Mouse (Mus musculus) limb, embryonic 15.5 days (tissue): Measurements from ENCODE around the gene Col23a1. TPM values are rescaled to one million over a fixed set of nuclear protein-coding genes. Genes with fewer than 3 reads are reported as not detected.

Experiments
- ATAC-seq: fragments of 200-750 bp; cut with Nextera tagmentation; 2 replicates; pipeline ENCODE4 v1.8.0; 2017; ENCODE audit warnings: low read depth, moderate TSS enrichment; ENCODE audit not compliant: insufficient number of reproducible peaks, low FRiP score, low TSS enrichment
- H3K27ac ChIP-seq: fragments of 300-500 bp; sonication (generic); 2 replicates; pipeline ENCODE4 v1.5.1; 2015; ENCODE audit warnings: moderate library complexity, mild to moderate bottlenecking, inconsistent platforms
- H3K27me3 ChIP-seq: fragments of 300-500 bp; sonication (generic); 2 replicates; pipeline ENCODE4 v1.6.1; 2015; ENCODE audit warnings: inconsistent platforms
- H3K36me3 ChIP-seq: fragments of 300-500 bp; sonication (generic); 2 replicates; pipeline ENCODE4 v1.6.1; 2015; ENCODE audit warnings: inconsistent platforms
- H3K4me1 ChIP-seq: fragments of 300-500 bp; sonication (generic); 2 replicates; pipeline ENCODE4 v1.6.1; 2015; ENCODE audit warnings: inconsistent platforms
- H3K4me2 ChIP-seq: fragments of 300-500 bp; sonication (generic); 2 replicates; pipeline ENCODE4 v1.6.1; 2015; ENCODE audit warnings: mild to moderate bottlenecking, inconsistent platforms
- H3K4me3 ChIP-seq: fragments of 300-500 bp; sonication (generic); 2 replicates; pipeline ENCODE4 v1.5.1; 2015; ENCODE audit warnings: mild to moderate bottlenecking, inconsistent platforms
- H3K9ac ChIP-seq: fragments of 300-500 bp; sonication (generic); 2 replicates; pipeline ENCODE4 v1.6.1; 2015; ENCODE audit warnings: inconsistent platforms
- H3K9me3 ChIP-seq: fragments of 300-500 bp; sonication (generic); 2 replicates; pipeline ENCODE4 v1.6.1; 2016; ENCODE audit warnings: inconsistent platforms
- WGBS: fragments of 180-500 bp; shearing (Covaris S2); methylation state at CpG from one replicate; pipeline ENCODE4 v1.1.7; 2015; 5-methylcytosine and 5-hydroxymethylcytosine counted together
- polyA plus RNA-seq: library from polyadenylated mRNA; unstranded; fragments of >200 nt; fragmentation: Nextera tagmentation; extraction: Ambion mirVana; gene quantifications from 2 replicates; pipeline ENCODE4 v1.2.1, GENCODE M21; 2015

The Col23a1 gene
- polyA plus RNA-seq, 1 experiment from 2014 or later, result 23.6 TPM

GRCm38 (mm10) chr11:51499776-51500175 lies 210.1 kb downstream of the Col23a1 start:
- H3K27me3 ChIP-seq, result no peaks in the 10 kb centered on the region
- H3K27ac ChIP-seq, result no peak overlapping the region
- H3K4me1 ChIP-seq, result 0 out of 2 replicates have a peak, but pooled peaks cover 5% of the 10 kb centered on the region
- no peaks in the 10 kb centered on the region for H3K9me3 ChIP-seq
- H3K36me3 ChIP-seq, result no peaks in the 10 kb centered on the region
- ATAC-seq, result no peak
- H3K4me3 ChIP-seq, result no peak overlapping the region
- no peak overlapping the region for H3K4me2 ChIP-seq
- no peak overlapping the region for H3K9ac ChIP-seq

- no peaks in the 10 kb centered on the region for H3K36me3 ChIP-seq
- no peaks in the 10 kb centered on the region for H3K9me3 ChIP-seq
- H3K27ac ChIP-seq, result no peak overlapping the region
- WGBS, result 24% methylated on average over 10 of the region's 10 CpGs
- H3K4me1 ChIP-seq, result peaks cover 8% of the 10 kb centered on the region; the same call in 1 of the 2 replicates
- no peak overlapping the region for H3K4me3 ChIP-seq
- H3K4me2 ChIP-seq, result no peak overlapping the region
- no peak for ATAC-seq
- H3K9ac ChIP-seq, result no peak overlapping the region
- no peaks in the 10 kb centered on the region for H3K27me3 ChIP-seq
Measured at GRCm38 (mm10) chr11:51502431-51502851, 212.7 kb downstream of the Col23a1 start.

- peaks cover 23% of the 10 kb centered on the region for H3K4me1 ChIP-seq
- H3K4me2 ChIP-seq, result no peak overlapping the region
- H3K27ac ChIP-seq, result no peak overlapping the region
- H3K27me3 ChIP-seq, result no peaks in the 10 kb centered on the region
- H3K9me3 ChIP-seq, result no peaks in the 10 kb centered on the region
- no peaks in the 10 kb centered on the region for H3K36me3 ChIP-seq
- 55% methylated on average over 3 of the region's 3 CpGs for WGBS
- ATAC-seq, result no peak
- H3K4me3 ChIP-seq, result no peak overlapping the region
- no peak overlapping the region for H3K9ac ChIP-seq
Measured at GRCm38 (mm10) chr11:51504946-51505345, 215.2 kb downstream of the Col23a1 start.

- H3K27ac ChIP-seq, result no peak overlapping the region
- no peak overlapping the region for H3K4me2 ChIP-seq
- peaks cover 18% of the 10 kb centered on the region for H3K4me1 ChIP-seq
- 33% methylated on average over 6 of the region's 6 CpGs for WGBS
- no peak for ATAC-seq
- H3K36me3 ChIP-seq, result no peaks in the 10 kb centered on the region
- no peaks in the 10 kb centered on the region for H3K9me3 ChIP-seq
- H3K27me3 ChIP-seq, result no peaks in the 10 kb centered on the region
- H3K4me3 ChIP-seq, result no peak overlapping the region
- H3K9ac ChIP-seq, result no peak overlapping the region
Measured at GRCm38 (mm10) chr11:51508053-51508452, 218.3 kb downstream of the Col23a1 start.

- ATAC-seq, result no peak
- H3K36me3 ChIP-seq, result no peaks in the 10 kb centered on the region
- H3K9me3 ChIP-seq, result no peaks in the 10 kb centered on the region
- H3K9ac ChIP-seq, result no peak overlapping the region
- 73% methylated on average over 5 of the region's 5 CpGs for WGBS
- H3K4me3 ChIP-seq, result no peak overlapping the region
- no peaks in the 10 kb centered on the region for H3K27me3 ChIP-seq
- H3K27ac ChIP-seq, result no peak overlapping the region
- no peak overlapping the region for H3K4me2 ChIP-seq
- peaks cover 18% of the 10 kb centered on the region for H3K4me1 ChIP-seq
Measured at GRCm38 (mm10) chr11:51509211-51509610, 219.5 kb downstream of the Col23a1 start.

- H3K9ac ChIP-seq, result no peak overlapping the region
- 62% methylated on average over 6 of the region's 6 CpGs for WGBS
- no peak overlapping the region for H3K4me3 ChIP-seq
- H3K36me3 ChIP-seq, result no peaks in the 10 kb centered on the region
- no peaks in the 10 kb centered on the region for H3K9me3 ChIP-seq
- H3K27ac ChIP-seq, result no peak overlapping the region
- peaks cover 9% of the 10 kb centered on the region for H3K4me1 ChIP-seq
- H3K4me2 ChIP-seq, result no peak overlapping the region
- no peak for ATAC-seq
- no peaks in the 10 kb centered on the region for H3K27me3 ChIP-seq
Measured at GRCm38 (mm10) chr11:51513019-51513418, 223.3 kb downstream of the Col23a1 start.

GRCm38 (mm10) chr11:51515346-51515745 lies 225.6 kb downstream of the Col23a1 start:
- no peak for ATAC-seq
- Histone ChIP-seq H3K4me1 (peaks cover 7% of the 10 kb centered on the region; the same call in 1 of the 2 replicates), H3K27ac (no peak overlapping the region), H3K4me2 (no peak overlapping the region), H3K36me3 (no peaks in the 10 kb centered on the region), H3K27me3 (no peaks in the 10 kb centered on the region), H3K9me3 (no peaks in the 10 kb centered on the region), H3K4me3 (no peak overlapping the region), H3K9ac (no peak overlapping the region)
- whole genome bisulfite sequencing, result 79% methylated on average over 11 of the region's 11 CpGs

GRCm38 (mm10) chr11:51518100-51518499 lies 228.4 kb downstream of the Col23a1 start:
- H3K27ac ChIP-seq, result no peak overlapping the region
- no peak overlapping the region for H3K9ac ChIP-seq
- H3K36me3 ChIP-seq, result no peaks in the 10 kb centered on the region
- no peak overlapping the region for H3K4me2 ChIP-seq
- H3K27me3 ChIP-seq, result no peaks in the 10 kb centered on the region
- no peak overlapping the region for H3K4me3 ChIP-seq
- H3K9me3 ChIP-seq, result no peaks in the 10 kb centered on the region
- H3K4me1 ChIP-seq, result peaks cover 13% of the 10 kb centered on the region; the same call in 1 of the 2 replicates
- WGBS, result 92% methylated on average over 3 of the region's 3 CpGs
- no peak for ATAC-seq

GRCm38 (mm10) chr11:51518585-51518984 lies 228.9 kb downstream of the Col23a1 start:
- ATAC-seq, result no peak
- H3K9me3 ChIP-seq, result no peaks in the 10 kb centered on the region
- 71% methylated on average over 6 of the region's 6 CpGs for WGBS

GRCm38 (mm10) chr11:51521440-51521839 lies 231.7 kb downstream of the Col23a1 start:
- 45% methylated on average over 3 of the region's 3 CpGs for WGBS
- H3K27me3 ChIP-seq, result 0 out of 2 replicates have a peak, but pooled peaks cover 5% of the 10 kb centered on the region
- no peak overlapping the region for H3K27ac ChIP-seq
- H3K9me3 ChIP-seq, result no peaks in the 10 kb centered on the region
- H3K4me1 ChIP-seq, result peaks cover 24% of the 10 kb centered on the region
- ATAC-seq, result no peak
- H3K4me2 ChIP-seq, result no peak overlapping the region
- no peak overlapping the region for H3K9ac ChIP-seq
- no peaks in the 10 kb centered on the region for H3K36me3 ChIP-seq
- no peak overlapping the region for H3K4me3 ChIP-seq

More at GRCm38 (mm10) chr11:51518585-51518984, 228.9 kb downstream of the Col23a1 start:
- Histone ChIP-seq H3K9ac (no peak overlapping the region), H3K36me3 (no peaks in the 10 kb centered on the region), H3K27me3 (0 out of 2 replicates have a peak, but pooled peaks cover 2% of the 10 kb centered on the region), H3K4me1 (peaks cover 18% of the 10 kb centered on the region), H3K4me3 (no peak overlapping the region), H3K27ac (no peak overlapping the region), H3K4me2 (no peak overlapping the region)

- H3K27me3 ChIP-seq, result 0 out of 2 replicates have a peak, but pooled peaks cover 5% of the 10 kb centered on the region
- peaks cover 40% of the 10 kb centered on the region for H3K4me1 ChIP-seq
- no peak overlapping the region for H3K27ac ChIP-seq
- H3K4me3 ChIP-seq, result no peak overlapping the region
- no peak for ATAC-seq
- no peak overlapping the region for H3K9ac ChIP-seq
- H3K9me3 ChIP-seq, result no peaks in the 10 kb centered on the region
- no peak overlapping the region for H3K4me2 ChIP-seq
- no peaks in the 10 kb centered on the region for H3K36me3 ChIP-seq
Measured at GRCm38 (mm10) chr11:51523215-51523614, 233.5 kb downstream of the Col23a1 start.

- no peak overlapping the region for H3K27ac ChIP-seq
- H3K4me2 ChIP-seq, result no peak overlapping the region
- H3K4me1 ChIP-seq, result peaks cover 38% of the 10 kb centered on the region
- no peaks in the 10 kb centered on the region for H3K9me3 ChIP-seq
- no peaks in the 10 kb centered on the region for H3K36me3 ChIP-seq
- ATAC-seq, result no peak
- H3K4me3 ChIP-seq, result no peak overlapping the region
- H3K9ac ChIP-seq, result no peak overlapping the region
- WGBS, result 35% methylated on average over 9 of the region's 9 CpGs
- H3K27me3 ChIP-seq, result 0 out of 2 replicates have a peak, but pooled peaks cover 5% of the 10 kb centered on the region
Measured at GRCm38 (mm10) chr11:51523625-51524024, 233.9 kb downstream of the Col23a1 start.
